Mouse (Mus musculus) bone marrow macrophage, adult 2 months (primary cell): ENCODE measurements around the gene Klhl10.

Experiments used
- CTCF ChIP-seq: IDR thresholded peaks from 2 replicates; pipeline ENCODE4 v1.5.1; 2012; ENCODE audit warnings: low read depth, mild to moderate bottlenecking, low read length, moderate library complexity
- POLR2A ChIP-seq: IDR thresholded peaks from 2 replicates; pipeline ENCODE4 v1.6.1; 2012; ENCODE audit warnings: mild to moderate bottlenecking, low read depth, low read length, borderline replicate concordance

DNA sequence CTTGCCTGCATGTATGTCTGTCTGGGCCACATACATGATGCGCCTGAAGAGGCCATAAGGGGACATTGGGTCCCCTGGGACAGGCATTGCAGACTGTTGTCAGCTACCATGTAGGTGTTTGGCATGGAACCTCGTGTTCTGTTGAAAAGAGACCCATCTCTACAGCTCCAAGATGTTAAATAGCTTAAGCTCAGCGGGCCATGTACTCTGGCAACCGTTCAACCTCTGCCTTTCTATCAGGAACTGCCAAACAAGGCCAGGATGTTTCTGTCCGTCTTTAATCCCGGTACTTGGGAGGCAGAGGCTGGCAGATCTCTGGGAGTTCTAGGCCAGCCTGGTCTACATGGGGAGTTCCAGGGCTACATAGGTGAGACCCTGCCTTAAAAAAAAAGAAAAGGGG lies 908 bp downstream of the Klhl10 start:
- TF ChIP-seq CTCF (no peak), POLR2A (no peak)
